Mouse (Mus musculus): ENCODE results near the gene Amigo2.

- TF ChIP-seq CHD2 (IDR thresholded peaks at IDR 0.05; ENCODE audit: low read depth, low read length) = no peak
- no peak for TF ChIP-seq HCFC1 (IDR thresholded peaks at IDR 0.05; ENCODE audit: borderline replicate concordance, insufficient read depth, low read length)
- no peak for TF ChIP-seq MAFK (IDR thresholded peaks at IDR 0.05; ENCODE audit: insufficient read depth, low read depth, low read length)
Observed at GRCm38 (mm10) chr15:97257206-97257775, 10.2 kb upstream of the Amigo2 start.

Measured in ES-E14 (cell line).